Mouse (Mus musculus) lung, postnatal 0 days (tissue): ENCODE data around the gene Plekhh3. TPM values are rescaled to one million over a fixed set of nuclear protein-coding genes. Genes with fewer than 3 reads are reported as not detected.

Experiments used
- ATAC-seq: fragments of 200-750 bp; cut with Nextera tagmentation; 2 replicates; pipeline ENCODE4 v1.8.0; 2017; ENCODE audit warnings: moderate library complexity
- DNase-seq: peaks from one replicate; pipeline ENCODE4 v3.0.0-alpha.2; 2016; ENCODE audit warnings: low spot score
- H3K27ac ChIP-seq: fragments of 300-500 bp; sonication (generic); 2 replicates; pipeline ENCODE4 v1.5.1; 2014; ENCODE audit warnings: antibody characterized with exemption, mild to moderate bottlenecking, low read length, mixed read lengths
- H3K27me3 ChIP-seq: fragments of 300-500 bp; sonication (generic); replicated peaks from 2 replicates; pipeline ENCODE4 v1.6.1; 2014; ENCODE audit warnings: low read length, mixed read lengths; ENCODE audit not compliant: insufficient read depth
- H3K36me3 ChIP-seq: fragments of 300-500 bp; sonication (generic); 2 replicates; pipeline ENCODE4 v1.6.1; 2014; ENCODE audit warnings: low read length, mixed read lengths; ENCODE audit not compliant: insufficient read depth
- H3K4me1 ChIP-seq: fragments of 300-500 bp; sonication (generic); 2 replicates; pipeline ENCODE4 v1.6.1; 2014; ENCODE audit warnings: antibody characterized with exemption, low read depth, low read length, mixed read lengths; ENCODE audit not compliant: insufficient read depth
- H3K4me2 ChIP-seq: fragments of 300-500 bp; sonication (generic); replicated peaks from 2 replicates; pipeline ENCODE4 v1.6.1; 2014; ENCODE audit warnings: low read depth, mild to moderate bottlenecking, low read length, moderate library complexity, mixed read lengths
- H3K4me3 ChIP-seq: fragments of 300-500 bp; sonication (generic); 2 replicates; pipeline ENCODE4 v1.5.1; 2014; ENCODE audit warnings: low read depth, low read length
- H3K9ac ChIP-seq: fragments of 300-500 bp; sonication (generic); replicated peaks from 2 replicates; pipeline ENCODE4 v1.6.1; 2014; ENCODE audit warnings: low read depth, mild to moderate bottlenecking
- H3K9me3 ChIP-seq: fragments of 300-500 bp; sonication (generic); 2 replicates; pipeline ENCODE4 v1.6.1; 2016; ENCODE audit warnings: low read length, mixed read lengths
- CTCF ChIP-seq: IDR thresholded peaks from 2 replicates; pipeline ENCODE4 v1.5.1; 2016; ENCODE audit warnings: antibody characterized with exemption, mild to moderate bottlenecking
- EP300 ChIP-seq: IDR thresholded peaks from 2 replicates; pipeline ENCODE4 v1.6.1; 2016; ENCODE audit warnings: antibody characterized with exemption, mild to moderate bottlenecking, control low read depth
- WGBS: fragments of 180-500 bp; shearing (Covaris S2); extraction: QIAGEN DNeasy Blood & Tissue Kit; methylation state at CpG from one replicate; pipeline ENCODE4 v1.1.7; 2014; 5-methylcytosine and 5-hydroxymethylcytosine counted together
- polyA plus RNA-seq: library from polyadenylated mRNA; unstranded; fragments of >200 nt; fragmentation: Nextera tagmentation; extraction: Ambion mirVana; gene quantifications from 2 replicates; pipeline ENCODE4 v1.2.1, GENCODE M21; 2015

The Plekhh3 gene
- polyA plus RNA-seq, 1 experiment from 2014 or later = 14.2 TPM

- Histone ChIP-seq H3K36me3 (no peaks in the 10 kb centered on the region), H3K4me3 (peak overlapping the region; percentile 28), H3K4me1 (peaks cover 30% of the 10 kb centered on the region), H3K27ac (peak overlapping the region; percentile 76), H3K9ac (peak overlapping the region; percentile 10; the same call in 1 of the 2 replicates), H3K27me3 (peaks cover 5% of the 10 kb centered on the region), H3K4me2 (peak overlapping the region; percentile 68), H3K9me3 (no peaks in the 10 kb centered on the region)
- peak; percentile 53 for ATAC-seq
- TF ChIP-seq EP300 (no peak), CTCF (peak; percentile 98)
- peak; percentile 87 for DNase-seq
- WGBS = 1% methylated on average over 61 of the region's 61 CpGs
These were observed 2.7 kb upstream of the Plekhh3 start for GRCm38 (mm10) chr11:101173631-101174388.

- peaks cover 5% of the 10 kb centered on the region for H3K27me3 ChIP-seq
- no peaks in the 10 kb centered on the region for H3K36me3 ChIP-seq
- no peak for ATAC-seq
- TF ChIP-seq CTCF (no peak), EP300 (peak; percentile 20; the same call in 1 of the 2 replicates)
- peak overlapping the region; percentile 76; the same call in 1 of the 2 replicates for H3K27ac ChIP-seq
- no peak overlapping the region for H3K4me3 ChIP-seq
- peaks cover 34% of the 10 kb centered on the region for H3K4me1 ChIP-seq
- no peaks in the 10 kb centered on the region for H3K9me3 ChIP-seq
- peak overlapping the region; percentile 68 for H3K4me2 ChIP-seq
- peak; percentile 62 for DNase-seq
- no peak overlapping the region for H3K9ac ChIP-seq
- WGBS = 7% methylated on average over 11 of the region's 11 CpGs
These were observed 2.0 kb upstream of the Plekhh3 start for GRCm38 (mm10) chr11:101173112-101173511.

- TF ChIP-seq CTCF = no peak
- no peak for TF ChIP-seq EP300
- H3K9me3 ChIP-seq = no peaks in the 10 kb centered on the region
- peak overlapping the region; percentile 74 for H3K27ac ChIP-seq
- peaks cover 5% of the 10 kb centered on the region for H3K27me3 ChIP-seq
- H3K4me1 ChIP-seq = peaks cover 34% of the 10 kb centered on the region
- WGBS = 3% methylated on average over 5 of the region's 5 CpGs
- H3K9ac ChIP-seq = no peak overlapping the region
- H3K4me2 ChIP-seq = peak overlapping the region; percentile 57
- peak overlapping the region; percentile 68 for H3K4me3 ChIP-seq
- peaks cover 5% of the 10 kb centered on the region for H3K36me3 ChIP-seq
- DNase-seq (no peak), ATAC-seq (no peak)
These were observed 1.3 kb upstream of the Plekhh3 start for GRCm38 (mm10) chr11:101172434-101172815.

DNA sequence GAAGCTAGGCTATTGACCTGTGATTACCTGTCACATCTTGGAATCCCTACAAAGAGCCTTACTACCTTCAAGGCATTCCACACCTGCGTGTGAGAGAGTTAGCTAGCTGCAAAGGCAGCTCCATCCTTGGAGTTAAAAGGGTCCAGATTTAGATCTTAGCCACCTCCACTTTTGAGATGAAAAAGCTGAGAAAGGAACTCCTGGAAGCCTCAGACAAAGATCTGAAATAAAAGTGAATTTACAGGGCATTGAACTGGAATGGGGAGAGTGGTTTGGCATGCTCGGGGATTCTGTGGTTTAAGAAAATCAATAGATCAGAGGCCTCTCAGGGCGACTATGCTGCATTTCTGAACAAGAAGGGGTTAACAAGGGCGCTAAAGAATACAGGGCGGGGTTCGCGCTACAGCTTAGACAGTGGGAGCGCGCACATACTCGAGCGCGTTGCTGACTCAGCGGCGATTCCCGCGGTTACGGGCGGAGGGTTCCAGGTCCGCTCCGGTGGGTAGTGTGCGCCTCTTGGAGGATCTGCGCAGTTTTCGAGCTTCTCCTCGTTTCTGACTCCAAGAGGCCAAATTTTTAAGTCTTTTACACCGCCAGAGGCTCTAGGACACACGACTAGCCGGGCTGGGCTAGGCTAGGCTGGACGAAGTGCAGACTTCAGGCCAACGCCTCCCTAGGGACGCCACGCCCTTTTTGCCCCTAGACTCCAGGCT, 726 bp upstream of the Plekhh3 start:
- Histone ChIP-seq H3K4me1 (peaks cover 34% of the 10 kb centered on the region), H3K36me3 (peaks cover 7% of the 10 kb centered on the region), H3K27me3 (peaks cover 5% of the 10 kb centered on the region), H3K9ac (no peak overlapping the region), H3K4me3 (peak overlapping the region; percentile 68), H3K4me2 (peak overlapping the region; percentile 57), H3K9me3 (no peaks in the 10 kb centered on the region), H3K27ac (peak overlapping the region; percentile 74)
- peak; percentile 92 for DNase-seq
- WGBS = under 1% methylated on average over 31 of the region's 31 CpGs
- peak; percentile 60 for ATAC-seq
- no peak for TF ChIP-seq EP300
- TF ChIP-seq CTCF = peak; percentile 20; the same call in 1 of the 2 replicates

DNA sequence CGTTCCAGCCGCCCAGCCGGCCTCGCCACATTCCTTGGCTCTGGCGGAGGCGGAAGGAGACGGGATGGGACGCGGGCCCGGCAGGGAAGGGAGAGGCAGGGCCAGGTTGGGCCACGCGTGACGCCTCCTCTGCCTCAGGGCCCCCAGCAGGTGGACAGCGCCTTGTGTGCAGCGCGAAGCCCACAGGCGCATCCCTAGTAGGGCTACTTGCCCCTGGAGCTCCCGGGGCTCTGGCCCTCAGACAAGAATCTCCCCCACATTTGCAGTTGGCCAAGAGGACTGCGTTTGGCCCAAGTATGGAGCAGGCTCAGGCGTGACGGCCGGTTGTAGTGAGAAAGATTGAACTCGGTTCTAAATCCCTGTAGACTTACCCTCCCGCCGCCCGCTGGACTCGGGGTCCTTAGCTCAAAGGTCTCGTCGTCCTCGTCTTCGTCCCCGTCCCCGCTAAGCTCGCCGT, 769 bp downstream of the Plekhh3 start, which contains the start of gene Cntnap1:
Gene Cntnap1, plus strand, starts transcription at position 170 of the 457 bp plus-strand sequence.
- Histone ChIP-seq H3K4me2 (peak within 1 kb of the TSS; percentile 75), H3K4me1 (peaks cover 34% of the 10 kb centered on the region), H3K36me3 (peaks cover 7% of the 10 kb centered on the region), H3K27me3 (peaks cover 5% of the 10 kb centered on the region), H3K4me3 (peak within 1 kb of the TSS; percentile 68), H3K9ac (peak within 1 kb of the TSS; percentile 74), H3K9me3 (no peaks in the 10 kb centered on the region), H3K27ac (peak within 1 kb of the TSS; percentile 95)
- DNase-seq = peak; percentile 90
- WGBS = under 1% methylated on average over 32 of the region's 35 CpGs
- ATAC-seq = peak; percentile 16
- no peak for TF ChIP-seq EP300
- no peak; the same call in 1 of the 2 replicates for TF ChIP-seq CTCF
